Mouse (Mus musculus): ENCODE data around the gene Prmt2.

DNA sequence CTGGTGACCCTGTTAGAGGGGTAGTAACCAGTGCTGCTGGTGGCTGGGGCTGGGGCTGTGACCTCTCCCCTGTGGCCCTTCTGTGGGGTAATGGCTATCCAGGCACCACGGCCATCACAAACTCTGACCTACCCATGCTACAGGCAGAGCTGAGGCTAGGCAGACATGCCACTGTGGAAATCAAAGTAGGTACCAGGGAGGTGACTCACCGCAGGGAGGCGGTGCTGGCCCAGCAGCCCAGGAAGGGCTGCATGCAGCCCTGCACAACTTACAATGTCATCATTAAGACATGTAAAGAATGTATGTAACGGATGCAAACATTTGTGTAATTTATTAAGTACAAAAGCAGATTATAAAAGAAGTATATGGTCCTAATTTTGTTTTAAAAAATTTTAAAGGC lies 24.8 kb upstream of the Prmt2 start:
- no peak for TF ChIP-seq CTCF (IDR thresholded peaks at IDR 0.05; ENCODE audit: low read depth)
- no peak for TF ChIP-seq EP300 (IDR thresholded peaks at IDR 0.05; ENCODE audit: low read depth)

Measured in liver, embryonic 14.5 days (tissue).